Mouse (Mus musculus): ENCODE measurements at regions not wholly inside any gene's neighbourhood (a gene's known extent, or its start where the extent isn't known, plus 50 kb on each side); places are given as distances from the start of the nearest gene placed in this dataset.

GRCm38 (mm10) chrX:14592793-14593192 lies 381.8 kb downstream of the H2al1n start:
- no peaks in the 10 kb centered on the region for H3K9me3 ChIP-seq (replicated peaks; ENCODE audit: control insufficient read depth, low read length)
- 36% methylated on average over 1 of the region's 1 CpGs for WGBS (ENCODE audit: insufficient replicate concordance)
- H3K27me3 ChIP-seq (ENCODE audit: control insufficient read depth, insufficient read depth, low read depth, low read length) = no peaks in the 10 kb centered on the region
- no peak for ATAC-seq (ENCODE audit: low read depth)
- no peak overlapping the region for H3K27ac ChIP-seq (ENCODE audit: low read length)
- no peak overlapping the region for H3K9ac ChIP-seq (ENCODE audit: low read depth, low read length)
- no peaks in the 10 kb centered on the region for H3K4me1 ChIP-seq (ENCODE audit: control insufficient read depth, low read depth, low read length)
- H3K36me3 ChIP-seq (ENCODE audit: control insufficient read depth, insufficient read depth) = no peaks in the 10 kb centered on the region
- no peak overlapping the region for H3K4me3 ChIP-seq (ENCODE audit: low read depth, low read length)
- H3K4me2 ChIP-seq (ENCODE audit: low read depth, low read length) = no peak overlapping the region

GRCm38 (mm10) chrX:14596799-14597198 lies 385.9 kb downstream of the H2al1n start:
- H3K9me3 ChIP-seq (replicated peaks; ENCODE audit: control insufficient read depth, low read length) = no peaks in the 10 kb centered on the region
- no peak overlapping the region for H3K4me2 ChIP-seq (ENCODE audit: low read depth, low read length)
- no peak for ATAC-seq (ENCODE audit: low read depth)
- H3K4me1 ChIP-seq (ENCODE audit: control insufficient read depth, low read depth, low read length) = no peaks in the 10 kb centered on the region
- no peaks in the 10 kb centered on the region for H3K27me3 ChIP-seq (ENCODE audit: control insufficient read depth, insufficient read depth, low read depth, low read length)
- H3K27ac ChIP-seq (ENCODE audit: low read length) = no peak overlapping the region
- no peak overlapping the region for H3K4me3 ChIP-seq (ENCODE audit: low read depth, low read length)
- no peak overlapping the region for H3K9ac ChIP-seq (ENCODE audit: low read depth, low read length)
- H3K36me3 ChIP-seq (ENCODE audit: control insufficient read depth, insufficient read depth) = no peaks in the 10 kb centered on the region

GRCm38 (mm10) chrX:14601916-14602315 lies 391.0 kb downstream of the H2al1n start:
- Histone ChIP-seq H3K27me3 (ENCODE audit: control insufficient read depth, insufficient read depth, low read depth, low read length) (no peaks in the 10 kb centered on the region), H3K36me3 (ENCODE audit: control insufficient read depth, insufficient read depth) (no peaks in the 10 kb centered on the region), H3K4me2 (ENCODE audit: low read depth, low read length) (no peak overlapping the region), H3K4me3 (ENCODE audit: low read depth, low read length) (no peak overlapping the region), H3K27ac (ENCODE audit: low read length) (no peak overlapping the region), H3K4me1 (ENCODE audit: control insufficient read depth, low read depth, low read length) (no peaks in the 10 kb centered on the region), H3K9ac (ENCODE audit: low read depth, low read length) (no peak overlapping the region), H3K9me3 (replicated peaks; ENCODE audit: control insufficient read depth, low read length) (no peaks in the 10 kb centered on the region)
- WGBS (ENCODE audit: insufficient replicate concordance) = 62% methylated on average over 2 of the region's 2 CpGs
- no peak for ATAC-seq (ENCODE audit: low read depth)

GRCm38 (mm10) chrX:14609196-14609595 lies 398.2 kb downstream of the H2al1n start:
- no peak overlapping the region for H3K9ac ChIP-seq (ENCODE audit: low read depth, low read length)
- no peak overlapping the region for H3K27ac ChIP-seq (ENCODE audit: low read length)
- H3K27me3 ChIP-seq (ENCODE audit: control insufficient read depth, insufficient read depth, low read depth, low read length) = no peaks in the 10 kb centered on the region
- no peak overlapping the region for H3K4me2 ChIP-seq (ENCODE audit: low read depth, low read length)
- no peaks in the 10 kb centered on the region for H3K36me3 ChIP-seq (ENCODE audit: control insufficient read depth, insufficient read depth)
- no peaks in the 10 kb centered on the region for H3K9me3 ChIP-seq (replicated peaks; ENCODE audit: control insufficient read depth, low read length)
- ATAC-seq (ENCODE audit: low read depth) = no peak
- H3K4me1 ChIP-seq (ENCODE audit: control insufficient read depth, low read depth, low read length) = no peaks in the 10 kb centered on the region
- no peak overlapping the region for H3K4me3 ChIP-seq (ENCODE audit: low read depth, low read length)
- WGBS (ENCODE audit: insufficient replicate concordance) = 66% methylated on average over 1 of the region's 1 CpGs

GRCm38 (mm10) chrX:14628267-14628901 lies 417.4 kb downstream of the H2al1n start:
- Histone ChIP-seq H3K9me3 (replicated peaks; ENCODE audit: control insufficient read depth, low read length) (no peaks in the 10 kb centered on the region), H3K9ac (ENCODE audit: low read depth, low read length) (no peak overlapping the region), H3K4me1 (ENCODE audit: control insufficient read depth, low read depth, low read length) (no peaks in the 10 kb centered on the region), H3K27me3 (ENCODE audit: control insufficient read depth, insufficient read depth, low read depth, low read length) (no peaks in the 10 kb centered on the region), H3K36me3 (ENCODE audit: control insufficient read depth, insufficient read depth) (no peaks in the 10 kb centered on the region), H3K4me2 (ENCODE audit: low read depth, low read length) (no peak overlapping the region), H3K27ac (ENCODE audit: low read length) (no peak overlapping the region), H3K4me3 (ENCODE audit: low read depth, low read length) (no peak overlapping the region)
- ATAC-seq (ENCODE audit: low read depth) = peak; percentile 27; the same call in 1 of the 2 replicates
- 29% methylated on average over 10 of the region's 10 CpGs for WGBS (ENCODE audit: insufficient replicate concordance)

- no peak overlapping the region for H3K27ac ChIP-seq (ENCODE audit: low read length)
- H3K9ac ChIP-seq (ENCODE audit: low read depth, low read length) = no peak overlapping the region
- ATAC-seq (ENCODE audit: low read depth) = no peak
- no peaks in the 10 kb centered on the region for H3K9me3 ChIP-seq (replicated peaks; ENCODE audit: control insufficient read depth, low read length)
- no peak overlapping the region for H3K4me3 ChIP-seq (ENCODE audit: low read depth, low read length)
- no peaks in the 10 kb centered on the region for H3K4me1 ChIP-seq (ENCODE audit: control insufficient read depth, low read depth, low read length)
- no peaks in the 10 kb centered on the region for H3K27me3 ChIP-seq (ENCODE audit: control insufficient read depth, insufficient read depth, low read depth, low read length)
- 33% methylated on average over 3 of the region's 3 CpGs for WGBS (ENCODE audit: insufficient replicate concordance)
- H3K4me2 ChIP-seq (ENCODE audit: low read depth, low read length) = no peak overlapping the region
- no peaks in the 10 kb centered on the region for H3K36me3 ChIP-seq (ENCODE audit: control insufficient read depth, insufficient read depth)
Observed at GRCm38 (mm10) chrX:14639378-14639777, 428.4 kb downstream of the H2al1n start.

GRCm38 (mm10) chrX:14664852-14665251 lies 453.9 kb downstream of the H2al1n start:
- Histone ChIP-seq H3K4me1 (ENCODE audit: control insufficient read depth, low read depth, low read length) (no peaks in the 10 kb centered on the region), H3K9me3 (replicated peaks; ENCODE audit: control insufficient read depth, low read length) (no peaks in the 10 kb centered on the region), H3K27ac (ENCODE audit: low read length) (no peak overlapping the region), H3K4me3 (ENCODE audit: low read depth, low read length) (no peak overlapping the region), H3K9ac (ENCODE audit: low read depth, low read length) (no peak overlapping the region), H3K36me3 (ENCODE audit: control insufficient read depth, insufficient read depth) (no peaks in the 10 kb centered on the region), H3K4me2 (ENCODE audit: low read depth, low read length) (no peak overlapping the region), H3K27me3 (ENCODE audit: control insufficient read depth, insufficient read depth, low read depth, low read length) (no peaks in the 10 kb centered on the region)
- WGBS (ENCODE audit: insufficient replicate concordance) = 52% methylated on average over 3 of the region's 3 CpGs
- ATAC-seq (ENCODE audit: low read depth) = no peak

- no peak overlapping the region for H3K4me3 ChIP-seq (ENCODE audit: low read depth, low read length)
- 50% methylated on average over 2 of the region's 2 CpGs for WGBS (ENCODE audit: insufficient replicate concordance)
- no peak for ATAC-seq (ENCODE audit: low read depth)
Observed at GRCm38 (mm10) chrX:14696375-14696774, 485.4 kb downstream of the H2al1n start.

GRCm38 (mm10) chrX:14738999-14739398 lies 528.1 kb downstream of the H2al1n start:
- no peaks in the 10 kb centered on the region for H3K4me1 ChIP-seq (ENCODE audit: control insufficient read depth, low read depth, low read length)
- no peak overlapping the region for H3K4me3 ChIP-seq (ENCODE audit: low read depth, low read length)
- no peak overlapping the region for H3K27ac ChIP-seq (ENCODE audit: low read length)
- H3K27me3 ChIP-seq (ENCODE audit: control insufficient read depth, insufficient read depth, low read depth, low read length) = no peaks in the 10 kb centered on the region
- H3K36me3 ChIP-seq (ENCODE audit: control insufficient read depth, insufficient read depth) = no peaks in the 10 kb centered on the region
- H3K9ac ChIP-seq (ENCODE audit: low read depth, low read length) = no peak overlapping the region
- ATAC-seq (ENCODE audit: low read depth) = no peak
- H3K4me2 ChIP-seq (ENCODE audit: low read depth, low read length) = no peak overlapping the region
- H3K9me3 ChIP-seq (replicated peaks; ENCODE audit: control insufficient read depth, low read length) = no peaks in the 10 kb centered on the region

More at GRCm38 (mm10) chrX:14696375-14696774, 485.4 kb downstream of the H2al1n start:
- Histone ChIP-seq H3K9ac (ENCODE audit: low read depth, low read length) (no peak overlapping the region), H3K4me1 (ENCODE audit: control insufficient read depth, low read depth, low read length) (no peaks in the 10 kb centered on the region), H3K36me3 (ENCODE audit: control insufficient read depth, insufficient read depth) (no peaks in the 10 kb centered on the region), H3K27ac (ENCODE audit: low read length) (no peak overlapping the region), H3K9me3 (replicated peaks; ENCODE audit: control insufficient read depth, low read length) (no peaks in the 10 kb centered on the region), H3K4me2 (ENCODE audit: low read depth, low read length) (no peak overlapping the region), H3K27me3 (ENCODE audit: control insufficient read depth, insufficient read depth, low read depth, low read length) (no peaks in the 10 kb centered on the region)

Data from liver, embryonic 16.5 days (tissue).